Mouse (Mus musculus) monocyte, adult 2 months (primary cell): ENCODE measurements around the gene Rtf2.

Experiments
- DNase-seq, 2 experiments: peaks; one replicate each; pipeline ENCODE4 v3.0.0; 2022; ENCODE audit warnings: low spot score in 2 of 2, low read depth in 1 of 2

Gene Rtf2

GRCm38 (mm10) chr2:172439843-172440639 lies at the start of gene Rtf2:
TSS of gene Rtf2 (plus strand) at chr2:172440556.
- DNase-seq, result peak; percentile 98 to 99

GRCm38 (mm10) chr2:172392041-172392521 lies 48.3 kb upstream of the Rtf2 start:
- DNase-seq, result no peak

- peak in 1 of 2 experiments; percentile 46 for DNase-seq
These were observed 46.8 kb upstream of the Rtf2 start, which contains the start of gene Cass4 for GRCm38 (mm10) chr2:172393391-172394051. TSS of gene Cass4 (plus strand) at chr2:172393794.

GRCm38 (mm10) chr2:172394052-172394392 lies 46.3 kb upstream of the Rtf2 start:
- no peak for DNase-seq

GRCm38 (mm10) chr2:172394671-172395070 lies 45.7 kb upstream of the Rtf2 start:
- DNase-seq, result no peak

- DNase-seq, result no peak
These were observed 44.4 kb upstream of the Rtf2 start for GRCm38 (mm10) chr2:172395961-172396360.

- DNase-seq, result peak; percentile 57 to 58
These were observed 40.5 kb upstream of the Rtf2 start for GRCm38 (mm10) chr2:172399901-172400300.

GRCm38 (mm10) chr2:172401116-172401825 lies 39.1 kb upstream of the Rtf2 start:
- peak; percentile 69 to 74 for DNase-seq

- DNase-seq, result no peak
These were observed 36.1 kb upstream of the Rtf2 start for GRCm38 (mm10) chr2:172404239-172404638.

GRCm38 (mm10) chr2:172405011-172405410 lies 35.3 kb upstream of the Rtf2 start:
- DNase-seq, result no peak

- DNase-seq, result no peak
These were observed 34.2 kb upstream of the Rtf2 start for GRCm38 (mm10) chr2:172406173-172406572.

GRCm38 (mm10) chr2:172407499-172407898 lies 32.9 kb upstream of the Rtf2 start:
- DNase-seq, result no peak

- no peak for DNase-seq
These were observed 29.7 kb upstream of the Rtf2 start for GRCm38 (mm10) chr2:172410686-172411085.

- no peak for DNase-seq
These were observed 29.3 kb upstream of the Rtf2 start for GRCm38 (mm10) chr2:172411091-172411490.

GRCm38 (mm10) chr2:172412454-172412853 lies 27.9 kb upstream of the Rtf2 start:
- no peak for DNase-seq

GRCm38 (mm10) chr2:172413273-172413672 lies 27.1 kb upstream of the Rtf2 start:
- no peak for DNase-seq

- DNase-seq, result no peak
These were observed 26.5 kb upstream of the Rtf2 start for GRCm38 (mm10) chr2:172413894-172414293.

- no peak for DNase-seq
These were observed 24.1 kb upstream of the Rtf2 start for GRCm38 (mm10) chr2:172416218-172416617.

- DNase-seq, result no peak
These were observed 23.5 kb upstream of the Rtf2 start for GRCm38 (mm10) chr2:172416876-172417275.

- no peak for DNase-seq
These were observed 22.1 kb upstream of the Rtf2 start for GRCm38 (mm10) chr2:172418208-172418607.

- no peak for DNase-seq
These were observed 9.7 kb upstream of the Rtf2 start for GRCm38 (mm10) chr2:172430609-172431008.

GRCm38 (mm10) chr2:172433746-172434145 lies 6.6 kb upstream of the Rtf2 start:
- DNase-seq, result no peak
